Mouse (Mus musculus): ENCODE data around the gene Acsm2. TPM values are rescaled to one million over a fixed set of nuclear protein-coding genes. Genes with fewer than 3 reads are reported as not detected.

Acsm2 gene
- total and polyA plus RNA-seq, 3 experiments = not detected

GRCm38 (mm10) chr7:119550471-119551222 lies 3.5 kb upstream of the Acsm2 start (continued):
- no peak for TF ChIP-seq ZC3H11A (IDR thresholded peaks at IDR 0.05; ENCODE audit: low read depth, low read length)

GRCm38 (mm10) chr7:119559789-119560451 lies 5.8 kb downstream of the Acsm2 start:
- Histone ChIP-seq H3K9ac (ENCODE audit: control insufficient read depth, low read depth, low read length, poor library complexity, severe bottlenecking) (no peak overlapping the region), H3K79me2 (ENCODE audit: control insufficient read depth, insufficient read depth, low read length, poor library complexity) (no peaks in the 10 kb centered on the region), H3K9me3 (replicated peaks; ENCODE audit: insufficient read depth, low read length) (no peaks in the 10 kb centered on the region), H3K4me1 (ENCODE audit: control insufficient read depth in 1 of 2, insufficient read depth in 2 of 2, low read length in 2 of 2) (no peaks in the 10 kb centered on the region), H3K4me3 (ENCODE audit: control insufficient read depth in 1 of 2, insufficient read depth in 1 of 2, low read depth in 2 of 2, low read length in 2 of 2) (no peak overlapping the region), H3K27ac (ENCODE audit: control insufficient read depth, low read depth, low read length) (no peak overlapping the region), H3K36me3 (ENCODE audit: control insufficient read depth in 1 of 2, insufficient read depth in 2 of 2, low read length in 2 of 2) (no peaks in the 10 kb centered on the region), H3K27me3 (ENCODE audit: control insufficient read depth in 1 of 2, insufficient read depth in 2 of 2, low read length in 2 of 2) (no peaks in the 10 kb centered on the region; a peak in 1 of 4 replicates)
- DNase-seq (ENCODE audit: low read depth, low spot score) = no peak
- TF ChIP-seq MAFK (IDR thresholded peaks at IDR 0.05; ENCODE audit: borderline replicate concordance, low read depth, low read length) (no peak), TAL1 (IDR thresholded peaks at IDR 0.05; ENCODE audit: low read length) (no peak)

GRCm38 (mm10) chr7:119560452-119560835 lies 6.3 kb downstream of the Acsm2 start:
- no peak for DNase-seq (ENCODE audit: low read depth, low spot score)

GRCm38 (mm10) chr7:119561441-119561840 lies 7.3 kb downstream of the Acsm2 start:
- Histone ChIP-seq H3K36me3 (ENCODE audit: control insufficient read depth in 1 of 2, insufficient read depth in 2 of 2, low read length in 2 of 2) (no peaks in the 10 kb centered on the region), H3K27ac (ENCODE audit: control insufficient read depth, low read depth, low read length) (no peak overlapping the region)
- TF ChIP-seq SMC3 (IDR thresholded peaks at IDR 0.05; ENCODE audit: low read depth, low read length) (no peak), HCFC1 (IDR thresholded peaks at IDR 0.05; ENCODE audit: low read depth, low read length) (no peak), MEF2A (IDR thresholded peaks at IDR 0.05; ENCODE audit: extremely low read depth, insufficient replicate concordance, low read depth, low read length, poor library complexity, severe bottlenecking) (no peak), ZNF384 (IDR thresholded peaks at IDR 0.05; ENCODE audit: low read depth, low read length) (no peak), E2F4 (IDR thresholded peaks at IDR 0.05; ENCODE audit: borderline replicate concordance, low read depth, low read length) (no peak), GABPA (IDR thresholded peaks at IDR 0.05; ENCODE audit: low read depth, low read length) (no peak), ETS1 (IDR thresholded peaks at IDR 0.05; ENCODE audit: low read depth, low read length) (no peak), CHD1 (IDR thresholded peaks at IDR 0.05; ENCODE audit: low read depth, low read length) (no peak), MYB (IDR thresholded peaks at IDR 0.05; ENCODE audit: low read depth, low read length) (no peak), TAL1 (IDR thresholded peaks at IDR 0.05; ENCODE audit: low read length) (no peak), USF1 (IDR thresholded peaks at IDR 0.05; ENCODE audit: low read depth, low read length) (no peak), POLR2AphosphoS2 (IDR thresholded peaks at IDR 0.05; ENCODE audit: low read length) (no peak), RAD21 (IDR thresholded peaks at IDR 0.05; ENCODE audit: low read depth, low read length) (no peak), GATA1 (IDR thresholded peaks at IDR 0.05; ENCODE audit: low read depth, low read length) (no peak), MXI1 (IDR thresholded peaks at IDR 0.05; ENCODE audit: low read depth, low read length) (no peak), ZKSCAN1 (IDR thresholded peaks at IDR 0.05; ENCODE audit: low read depth, low read length) (no peak), POLR2AphosphoS5 (IDR thresholded peaks at IDR 0.05; ENCODE audit: borderline replicate concordance, low read depth, low read length) (no peak)

More at GRCm38 (mm10) chr7:119560452-119560835, 6.3 kb downstream of the Acsm2 start:
- H3K79me2 ChIP-seq (ENCODE audit: control insufficient read depth, insufficient read depth, low read length, poor library complexity) = no peaks in the 10 kb centered on the region
- H3K9me3 ChIP-seq (replicated peaks; ENCODE audit: insufficient read depth, low read length) = no peaks in the 10 kb centered on the region
- H3K9ac ChIP-seq (ENCODE audit: control insufficient read depth, low read depth, low read length, poor library complexity, severe bottlenecking) = no peak overlapping the region
- TF ChIP-seq CTCF (IDR thresholded peaks at IDR 0.05 in 2 of 3, conservative IDR thresholded peaks at IDR 0.05 in 1 of 3; ENCODE audit: control insufficient read depth in 1 of 3, insufficient read depth in 1 of 3, low read depth in 2 of 3, low read length in 3 of 3, poor library complexity in 1 of 3, severe bottlenecking in 1 of 3) (no peak), TCF12 (IDR thresholded peaks at IDR 0.05; ENCODE audit: low read depth, low read length) (no peak), ZC3H11A (IDR thresholded peaks at IDR 0.05; ENCODE audit: low read depth, low read length) (no peak), RAD21 (IDR thresholded peaks at IDR 0.05; ENCODE audit: low read depth, low read length) (no peak), ZNF384 (IDR thresholded peaks at IDR 0.05; ENCODE audit: low read depth, low read length) (no peak), USF1 (IDR thresholded peaks at IDR 0.05; ENCODE audit: low read depth, low read length) (no peak), POLR2A (IDR thresholded peaks at IDR 0.05; ENCODE audit: control insufficient read depth in 1 of 2, insufficient read depth in 1 of 2, low read depth in 1 of 2, low read length in 2 of 2, poor library complexity in 1 of 2) (no peak)
- H3K4me3 ChIP-seq (ENCODE audit: control insufficient read depth in 1 of 2, insufficient read depth in 1 of 2, low read depth in 2 of 2, low read length in 2 of 2) = no peak overlapping the region
- no peak overlapping the region for H3K27ac ChIP-seq (ENCODE audit: control insufficient read depth, low read depth, low read length)
- H3K4me1 ChIP-seq (ENCODE audit: control insufficient read depth in 1 of 2, insufficient read depth in 2 of 2, low read length in 2 of 2) = no peaks in the 10 kb centered on the region
- no peaks in the 10 kb centered on the region for H3K36me3 ChIP-seq (ENCODE audit: control insufficient read depth in 1 of 2, insufficient read depth in 2 of 2, low read length in 2 of 2)
- no peaks in the 10 kb centered on the region; a peak in 1 of 4 replicates for H3K27me3 ChIP-seq (ENCODE audit: control insufficient read depth in 1 of 2, insufficient read depth in 2 of 2, low read length in 2 of 2)

More at GRCm38 (mm10) chr7:119561441-119561840, 7.3 kb downstream of the Acsm2 start:
- no peaks in the 10 kb centered on the region for H3K4me1 ChIP-seq (ENCODE audit: control insufficient read depth in 1 of 2, insufficient read depth in 2 of 2, low read length in 2 of 2)
- no peak overlapping the region for H3K4me3 ChIP-seq (ENCODE audit: control insufficient read depth in 1 of 2, insufficient read depth in 1 of 2, low read depth in 2 of 2, low read length in 2 of 2)
- no peaks in the 10 kb centered on the region for H3K79me2 ChIP-seq (ENCODE audit: control insufficient read depth, insufficient read depth, low read length, poor library complexity)
- no peak overlapping the region for H3K9ac ChIP-seq (ENCODE audit: control insufficient read depth, low read depth, low read length, poor library complexity, severe bottlenecking)
- H3K9me3 ChIP-seq (replicated peaks; ENCODE audit: insufficient read depth, low read length) = no peaks in the 10 kb centered on the region
- no peaks in the 10 kb centered on the region; a peak in 1 of 4 replicates for H3K27me3 ChIP-seq (ENCODE audit: control insufficient read depth in 1 of 2, insufficient read depth in 2 of 2, low read length in 2 of 2)
- no peak for DNase-seq (ENCODE audit: low read depth, low spot score)

All from MEL (cell line).